Mouse (Mus musculus) lung, embryonic 14.5 days (tissue): ENCODE measurements around the gene Asphd1. TPM values are rescaled to one million over a fixed set of nuclear protein-coding genes. Genes with fewer than 3 reads are reported as not detected.
A peak's percentile ranks its signal among the peaks of the same experiment; 100 is the strongest.

Experiments
- ATAC-seq: fragments of 200-750 bp; cut with Nextera tagmentation; 2 replicates; pipeline ENCODE4 v1.8.0; 2017; ENCODE audit warnings: mild to moderate bottlenecking, moderate TSS enrichment, moderate library complexity; ENCODE audit not compliant: insufficient read depth
- DNase-seq: peaks from one replicate; pipeline ENCODE4 v3.0.0-alpha.2; 2015
- H3K27ac ChIP-seq: fragments of 300-500 bp; sonication (generic); 2 replicates; pipeline ENCODE4 v1.5.1; 2014; ENCODE audit warnings: low read depth, mild to moderate bottlenecking, moderate library complexity
- H3K27me3 ChIP-seq: fragments of 300-500 bp; sonication (generic); 2 replicates; pipeline ENCODE4 v1.6.1; 2014; ENCODE audit warnings: low read length, control low read depth; ENCODE audit not compliant: insufficient read depth
- H3K36me3 ChIP-seq: fragments of 300-500 bp; sonication (generic); 2 replicates; pipeline ENCODE4 v1.6.1; 2014; ENCODE audit warnings: control low read depth; ENCODE audit not compliant: insufficient read depth
- H3K4me1 ChIP-seq: fragments of 300-500 bp; sonication (generic); 2 replicates; pipeline ENCODE4 v1.6.1; 2014; ENCODE audit warnings: antibody characterized with exemption, control low read depth; ENCODE audit not compliant: insufficient read depth
- H3K4me2 ChIP-seq: fragments of 300-500 bp; sonication (generic); 2 replicates; pipeline ENCODE4 v1.6.1; 2014; ENCODE audit warnings: mild to moderate bottlenecking
- H3K4me3 ChIP-seq: fragments of 300-500 bp; sonication (generic); 2 replicates; pipeline ENCODE4 v1.5.1; 2014; ENCODE audit warnings: low read depth, low read length
- H3K9ac ChIP-seq: fragments of 300-500 bp; sonication (generic); 2 replicates; pipeline ENCODE4 v1.6.1; 2014
- H3K9me3 ChIP-seq: fragments of 300-500 bp; sonication (generic); 2 replicates; pipeline ENCODE4 v1.6.1; 2016; ENCODE audit warnings: low read depth, low read length, control low read depth
- CTCF ChIP-seq: IDR thresholded peaks from 2 replicates; pipeline ENCODE4 v1.5.1; 2016; ENCODE audit warnings: antibody characterized with exemption, low read depth
- WGBS: fragments of 180-500 bp; shearing (Covaris S2); extraction: QIAGEN DNeasy Blood & Tissue Kit; methylation state at CpG from one replicate; pipeline ENCODE4 v1.1.7; 2014; 5-methylcytosine and 5-hydroxymethylcytosine counted together
- polyA plus RNA-seq: library from polyadenylated mRNA; unstranded; fragments of >200 nt; fragmentation: Nextera tagmentation; extraction: Ambion mirVana; gene quantifications from 2 replicates; pipeline ENCODE4 v1.2.1, GENCODE M21; 2014

Asphd1 gene
- polyA plus RNA-seq, 1 experiment from 2014 or later = 0.39 TPM

DNA sequence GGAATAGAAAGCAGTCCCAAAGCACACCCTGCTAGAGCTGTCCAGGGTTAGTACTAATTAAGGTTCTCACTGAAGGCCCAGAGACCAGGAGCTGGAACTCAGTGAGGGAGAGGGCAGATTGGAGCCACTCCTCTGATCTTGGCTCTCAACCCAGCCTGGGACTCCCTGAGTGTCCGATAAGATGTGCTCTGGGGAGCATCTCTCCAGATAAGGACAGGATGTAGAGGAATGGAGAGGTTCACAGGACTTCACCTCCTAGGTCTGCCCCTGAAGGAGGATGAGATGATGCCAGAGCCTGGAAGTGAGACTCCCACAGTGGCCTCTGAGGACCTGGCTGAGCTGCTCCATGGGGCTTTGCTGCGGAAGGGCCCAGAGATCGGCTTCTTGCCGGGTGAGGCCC lies 2.4 kb upstream of the Asphd1 start:
- Histone ChIP-seq H3K4me3 (no peak overlapping the region), H3K4me1 (no peaks in the 10 kb centered on the region), H3K27me3 (peaks cover 33% of the 10 kb centered on the region), H3K9ac (no peak overlapping the region), H3K4me2 (no peak overlapping the region), H3K36me3 (no peaks in the 10 kb centered on the region), H3K27ac (no peak overlapping the region), H3K9me3 (no peaks in the 10 kb centered on the region)
- no peak for ATAC-seq
- 25% methylated on average over 4 of the region's 4 CpGs for WGBS
- no peak for DNase-seq
- no peak for TF ChIP-seq CTCF

- peak overlapping the region; percentile 89; the same call in 1 of the 2 replicates for H3K4me2 ChIP-seq
- H3K4me3 ChIP-seq = 0 out of 2 replicates have a peak overlapping the region, but pooled peaks have one; percentile 11
- TF ChIP-seq CTCF = no peak
- H3K4me1 ChIP-seq = no peaks in the 10 kb centered on the region
- 7% methylated on average over 26 of the region's 26 CpGs for WGBS
- H3K9ac ChIP-seq = no peak overlapping the region
- no peak for ATAC-seq
- H3K27me3 ChIP-seq = peaks cover 33% of the 10 kb centered on the region
- no peaks in the 10 kb centered on the region for H3K36me3 ChIP-seq
- H3K9me3 ChIP-seq = no peaks in the 10 kb centered on the region
- no peak for DNase-seq
- no peak overlapping the region for H3K27ac ChIP-seq
These were observed 1.5 kb upstream of the Asphd1 start for GRCm38 (mm10) chr7:126950647-126951615.

GRCm38 (mm10) chr7:126949793-126950646 lies 638 bp upstream of the Asphd1 start, which contains the start of gene Sez6l2:
Sez6l2 (plus strand) TSS chr7:126950563.
- Histone ChIP-seq H3K27me3 (peaks cover 33% of the 10 kb centered on the region), H3K27ac (no peak within 1 kb of the TSS), H3K4me1 (no peaks in the 10 kb centered on the region), H3K4me2 (peak within 1 kb of the TSS; percentile 89), H3K9ac (no peak within 1 kb of the TSS), H3K9me3 (no peaks in the 10 kb centered on the region), H3K4me3 (peak within 1 kb of the TSS; percentile 36), H3K36me3 (0 out of 2 replicates have a peak, but pooled peaks cover 4% of the 10 kb centered on the region)
- TF ChIP-seq CTCF = no peak
- DNase-seq (peak; percentile 97), ATAC-seq (peak; percentile 91)
- WGBS = under 1% methylated on average over 42 of the region's 42 CpGs

- no peak for DNase-seq
- WGBS = 66% methylated on average over 10 of the region's 10 CpGs
- H3K4me3 ChIP-seq = no peak overlapping the region
- H3K36me3 ChIP-seq = peaks cover 8% of the 10 kb centered on the region; the same call in 1 of the 2 replicates
- no peak overlapping the region for H3K27ac ChIP-seq
- H3K9me3 ChIP-seq = no peaks in the 10 kb centered on the region
- no peak for ATAC-seq
- H3K4me1 ChIP-seq = no peaks in the 10 kb centered on the region
- peaks cover 33% of the 10 kb centered on the region for H3K27me3 ChIP-seq
- no peak for TF ChIP-seq CTCF
- no peak overlapping the region for H3K9ac ChIP-seq
- H3K4me2 ChIP-seq = no peak overlapping the region
These were observed 756 bp downstream of the Asphd1 start for GRCm38 (mm10) chr7:126948626-126949025.

DNA sequence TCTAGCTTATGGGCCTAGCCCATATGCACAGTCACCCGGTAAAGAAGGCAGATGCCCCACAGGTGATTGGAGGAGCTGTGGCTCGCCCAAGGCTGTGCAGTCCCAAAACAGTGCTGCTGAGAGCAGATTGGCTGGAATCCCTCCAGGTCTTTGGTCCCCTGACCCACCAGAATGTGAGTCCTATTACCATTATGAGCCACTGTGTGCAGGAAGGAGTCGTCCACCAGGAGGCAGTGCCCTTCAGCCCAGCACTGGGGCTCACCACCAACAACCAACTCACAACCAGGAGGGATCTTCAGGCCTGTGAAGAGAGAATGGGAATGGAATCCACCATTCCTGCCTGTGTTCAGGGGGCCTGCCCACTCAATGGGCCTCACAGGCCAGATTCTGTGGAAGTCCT lies 2.9 kb downstream of the Asphd1 start:
- Histone ChIP-seq H3K27ac (no peak overlapping the region), H3K27me3 (peaks cover 17% of the 10 kb centered on the region), H3K4me3 (no peak overlapping the region), H3K9me3 (no peaks in the 10 kb centered on the region), H3K9ac (no peak overlapping the region), H3K36me3 (peaks cover 11% of the 10 kb centered on the region; the same call in 1 of the 2 replicates), H3K4me2 (no peak overlapping the region), H3K4me1 (no peaks in the 10 kb centered on the region)
- peak; percentile 57 for DNase-seq
- WGBS = 43% methylated on average over 3 of the region's 3 CpGs
- ATAC-seq = no peak
- peak; percentile 76 for TF ChIP-seq CTCF

GRCm38 (mm10) chr7:126941801-126942200 lies 7.6 kb downstream of the Asphd1 start:
- 64% methylated on average over 5 of the region's 5 CpGs for WGBS
- TF ChIP-seq CTCF = no peak
- DNase-seq (no peak), ATAC-seq (no peak)
- no peaks in the 10 kb centered on the region for H3K9me3 ChIP-seq
- H3K4me3 ChIP-seq = no peak overlapping the region
- peaks cover 26% of the 10 kb centered on the region; the same call in 1 of the 2 replicates for H3K36me3 ChIP-seq
- H3K27ac ChIP-seq = no peak overlapping the region
- no peak overlapping the region for H3K9ac ChIP-seq
- no peak overlapping the region for H3K4me2 ChIP-seq
- no peaks in the 10 kb centered on the region for H3K4me1 ChIP-seq
- H3K27me3 ChIP-seq = no peaks in the 10 kb centered on the region

DNA sequence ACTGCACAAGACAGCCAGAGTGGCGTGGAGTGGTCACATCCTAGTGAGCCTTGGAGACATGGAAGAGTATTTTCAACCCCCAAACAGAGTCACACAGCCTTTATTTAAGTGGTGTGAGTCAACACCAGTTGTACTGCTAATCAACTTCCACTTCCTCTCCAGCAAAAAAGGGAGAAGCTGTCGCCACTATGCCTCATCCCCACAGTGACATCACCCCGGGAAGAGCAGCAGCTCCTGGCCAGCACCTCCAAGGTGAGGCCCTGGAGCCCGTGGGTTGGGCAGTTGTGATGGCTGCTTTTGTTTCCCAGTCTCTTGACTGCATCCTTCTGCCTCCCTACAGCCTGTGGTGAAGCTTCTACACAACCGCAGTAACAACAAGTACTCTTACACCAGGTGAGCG lies 8.2 kb downstream of the Asphd1 start:
- no peak for ATAC-seq
- Histone ChIP-seq H3K9ac (no peak overlapping the region), H3K27ac (no peak overlapping the region), H3K27me3 (no peaks in the 10 kb centered on the region), H3K4me1 (no peaks in the 10 kb centered on the region), H3K36me3 (peaks cover 32% of the 10 kb centered on the region; the same call in 1 of the 2 replicates), H3K9me3 (no peaks in the 10 kb centered on the region), H3K4me2 (no peak overlapping the region), H3K4me3 (no peak overlapping the region)
- no peak for TF ChIP-seq CTCF
- WGBS = 46% methylated on average over 6 of the region's 6 CpGs
- no peak for DNase-seq
